Mouse (Mus musculus) mature B cell (primary cell): ENCODE measurements around the gene Rdh16.
"Not testable (repeated sequence)": the region's sequence is repeated elsewhere in the genome, so short reads cannot be mapped to it uniquely, and the experiment has no call there.

ENCODE experiments used
- in situ Hi-C: fragments of 300-500 bp; cut with MboI; formaldehyde crosslinking; loops from 2 replicates; pipeline ENCODE4 v1.14.3; 2019

Gene Rdh16

DNA sequence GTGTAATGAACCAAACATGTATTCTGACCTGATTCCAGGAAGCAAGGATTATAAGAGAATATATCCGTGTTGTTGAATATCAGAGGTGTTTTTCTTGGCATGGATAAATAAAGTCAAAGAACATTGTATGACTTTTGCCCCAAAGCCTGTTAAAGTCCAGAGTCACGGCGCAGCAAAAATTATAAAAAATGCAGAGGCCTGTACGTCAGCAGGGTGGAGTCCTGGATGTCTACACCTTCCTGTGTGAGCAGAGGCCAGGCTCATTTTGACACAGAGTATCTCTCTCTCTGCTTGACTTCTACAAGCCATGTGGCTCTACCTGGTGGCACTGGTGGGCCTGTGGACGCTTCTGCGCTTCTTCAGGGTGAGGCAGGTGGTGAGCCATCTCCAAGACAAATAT, at the start of gene Rdh16:
Rdh16 (plus strand) TSS at position 262 of the 400 bp plus-strand sequence.
- in situ Hi-C loops = no loop called here

DNA sequence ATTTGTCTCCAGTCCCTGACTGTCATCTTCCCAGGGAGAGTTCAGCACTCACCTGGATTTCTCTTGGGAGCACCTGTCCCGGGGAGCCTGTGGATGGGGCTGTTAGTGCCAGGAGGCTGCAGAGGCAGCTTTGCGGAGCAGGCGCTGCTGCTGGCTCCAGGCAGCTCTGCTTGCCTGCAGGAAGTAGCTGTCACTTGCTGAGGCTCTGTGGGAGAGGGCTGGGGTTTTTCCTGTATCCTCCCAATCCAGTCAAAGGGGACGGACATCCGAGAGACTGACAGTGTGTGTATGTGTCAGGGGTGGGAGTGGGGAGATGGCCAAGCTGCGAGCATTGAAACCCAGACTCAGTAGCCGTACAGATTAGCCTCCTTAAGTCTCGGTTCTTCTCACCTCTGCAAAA, 49.4 kb upstream of the Rdh16 start, which contains the start of gene Gpr182:
Gpr182 (minus strand) TSS at position 185 of the 400 bp plus-strand sequence.
- in situ Hi-C loops = no loop called here

DNA sequence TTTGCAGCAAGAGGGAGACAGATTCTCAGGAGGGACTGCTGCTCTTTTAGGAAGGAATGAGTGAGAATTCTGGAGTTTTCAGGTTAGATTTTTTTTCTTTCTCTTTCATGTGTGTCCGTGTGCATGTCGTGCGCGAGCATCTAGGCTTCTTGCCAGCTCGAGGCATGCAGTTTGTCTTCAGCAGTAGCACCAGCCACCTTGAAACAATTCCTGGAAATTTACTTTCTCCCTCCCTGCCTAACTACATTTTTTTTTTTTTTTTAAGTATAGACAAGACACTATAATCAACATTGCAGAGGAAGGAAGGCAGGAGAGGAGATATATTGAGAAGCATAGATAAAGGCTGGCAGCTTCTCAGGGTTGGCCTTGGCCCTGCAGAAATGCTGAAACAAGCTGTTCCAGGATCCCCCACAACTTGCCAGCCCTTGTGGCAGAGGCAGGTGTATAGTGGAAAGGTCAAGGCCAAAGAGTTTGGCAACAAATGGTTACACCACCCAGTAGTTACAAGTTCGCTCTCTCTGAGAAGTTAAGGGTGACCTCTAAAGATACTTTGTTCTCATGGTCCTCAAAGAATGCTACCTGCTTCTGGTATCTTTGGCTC, 46.3 kb upstream of the Rdh16 start:
- in situ Hi-C loops = no loop called here

DNA sequence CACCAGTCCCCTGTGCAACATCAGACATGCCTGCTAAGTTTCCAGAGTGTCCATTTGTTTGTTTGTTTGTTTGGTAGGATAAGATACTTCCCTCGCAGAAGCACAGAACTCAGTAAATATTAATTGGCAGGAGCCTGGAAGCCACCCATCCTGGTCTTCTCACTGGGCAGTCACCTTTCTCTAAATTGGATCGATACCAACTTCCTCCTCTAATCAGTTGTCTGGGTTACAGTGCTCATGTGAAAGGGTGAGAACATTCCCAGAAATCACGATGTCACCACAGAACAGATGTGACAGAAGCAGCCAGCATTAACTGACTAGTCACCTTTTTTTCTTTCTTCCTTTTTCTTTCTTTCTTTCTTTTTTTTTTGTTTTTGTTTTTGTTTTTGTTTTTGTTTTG, 45.7 kb upstream of the Rdh16 start:
- in situ Hi-C loops = no loop called here

DNA sequence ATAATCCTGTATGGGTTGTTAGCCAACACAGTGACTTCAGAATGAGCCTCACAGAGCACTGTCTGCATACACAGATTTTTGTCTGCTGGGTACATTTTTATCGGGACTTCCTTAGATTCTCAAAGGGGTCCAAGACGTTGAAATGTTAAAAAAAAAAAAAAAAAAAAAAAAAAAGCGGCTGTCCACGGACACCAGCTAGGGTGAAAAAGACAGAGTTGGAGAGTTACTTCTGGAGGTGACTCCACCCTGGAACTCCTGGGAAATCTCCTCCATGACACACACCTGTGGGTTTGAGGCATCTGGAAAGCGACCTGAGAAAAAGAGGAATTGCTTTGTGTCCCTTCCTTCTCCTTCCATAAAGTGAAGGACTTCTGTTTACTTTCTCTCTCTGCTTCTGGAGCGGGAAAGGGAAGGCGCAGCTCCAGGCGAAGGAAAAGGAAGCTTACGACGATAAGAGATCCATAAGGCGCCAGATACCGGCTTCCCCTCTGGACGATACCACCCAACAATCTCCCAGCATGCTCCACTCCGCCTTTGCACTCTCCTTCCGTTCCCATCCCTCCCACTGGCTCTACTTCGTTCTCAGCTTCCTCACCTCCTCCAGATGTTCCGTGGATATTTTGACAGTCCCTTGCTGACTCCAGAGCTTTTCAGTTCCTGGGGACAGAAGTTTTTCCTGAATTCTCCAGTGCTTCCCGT, 45.0 kb upstream of the Rdh16 start:
- in situ Hi-C loops = no loop called here

DNA sequence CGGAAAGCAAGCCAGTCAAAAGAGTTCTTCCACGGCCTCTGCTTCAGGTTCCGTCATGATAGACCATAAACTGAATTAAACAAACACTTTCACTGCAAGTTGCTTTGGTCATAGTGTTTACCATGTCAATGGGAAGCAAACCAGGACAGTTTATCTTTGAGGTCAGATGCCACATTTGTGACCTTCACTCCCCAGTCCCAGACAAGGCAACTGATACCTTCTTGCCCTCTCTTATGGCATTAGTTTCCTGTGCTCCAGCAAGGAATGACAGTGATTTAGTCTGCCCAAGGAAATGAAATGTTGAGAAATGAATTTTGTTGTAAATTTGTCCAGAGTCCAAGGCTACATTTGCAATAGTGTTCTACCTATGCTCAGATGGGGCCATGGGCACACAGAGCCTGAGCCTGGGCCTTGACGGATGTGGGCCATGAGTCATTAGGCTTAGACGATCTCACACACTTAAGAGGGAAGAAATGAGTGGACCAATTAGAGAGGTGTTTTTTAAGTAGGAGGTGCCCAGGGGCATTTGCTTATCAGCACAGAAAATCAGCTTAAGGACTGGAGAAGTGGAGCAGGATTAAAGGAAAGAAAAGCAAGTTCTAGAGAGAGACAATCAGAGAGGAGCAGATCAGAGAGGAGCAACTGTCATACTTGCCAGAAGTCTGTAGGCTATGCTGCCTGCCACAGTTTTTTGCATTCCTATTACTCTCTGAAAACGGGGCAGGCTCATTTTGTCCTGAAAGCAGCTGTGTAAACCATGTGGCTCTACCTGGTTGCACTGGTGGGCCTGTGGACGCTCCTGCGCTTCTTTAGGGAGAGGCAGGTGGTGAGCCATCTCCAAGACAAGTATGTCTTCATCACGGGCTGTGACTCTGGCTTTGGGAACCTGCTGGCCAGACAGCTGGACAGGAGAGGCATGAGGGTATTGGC, 41.5 kb upstream of the Rdh16 start, which contains the start of the genes Rdh1 and Rdh16f1:
Rdh1 (plus strand) TSS at position 541 of the 930 bp plus-strand sequence.
Rdh16f1 (plus strand) TSS at position 607 of the 930 bp plus-strand sequence.
- in situ Hi-C loops = no loop called here

DNA sequence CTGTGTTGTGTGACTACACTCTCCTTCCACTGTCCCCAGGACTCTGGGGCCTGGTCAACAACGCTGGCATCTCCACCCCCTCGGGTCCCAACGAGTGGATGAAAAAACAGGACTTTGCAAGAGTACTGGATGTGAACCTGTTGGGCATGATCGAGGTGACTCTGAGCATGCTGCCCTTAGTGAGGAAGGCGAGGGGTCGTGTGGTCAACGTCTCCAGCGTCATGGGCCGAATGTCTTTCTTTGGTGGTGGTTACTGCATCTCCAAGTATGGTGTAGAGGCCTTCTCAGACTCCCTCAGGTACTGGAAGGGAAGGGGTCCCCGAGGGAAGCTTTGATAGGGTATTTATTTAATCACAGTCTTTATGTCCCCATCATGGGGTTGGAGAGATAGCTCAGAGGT, 38.0 kb upstream of the Rdh16 start:
- in situ Hi-C loops = not testable (repeated sequence)

DNA sequence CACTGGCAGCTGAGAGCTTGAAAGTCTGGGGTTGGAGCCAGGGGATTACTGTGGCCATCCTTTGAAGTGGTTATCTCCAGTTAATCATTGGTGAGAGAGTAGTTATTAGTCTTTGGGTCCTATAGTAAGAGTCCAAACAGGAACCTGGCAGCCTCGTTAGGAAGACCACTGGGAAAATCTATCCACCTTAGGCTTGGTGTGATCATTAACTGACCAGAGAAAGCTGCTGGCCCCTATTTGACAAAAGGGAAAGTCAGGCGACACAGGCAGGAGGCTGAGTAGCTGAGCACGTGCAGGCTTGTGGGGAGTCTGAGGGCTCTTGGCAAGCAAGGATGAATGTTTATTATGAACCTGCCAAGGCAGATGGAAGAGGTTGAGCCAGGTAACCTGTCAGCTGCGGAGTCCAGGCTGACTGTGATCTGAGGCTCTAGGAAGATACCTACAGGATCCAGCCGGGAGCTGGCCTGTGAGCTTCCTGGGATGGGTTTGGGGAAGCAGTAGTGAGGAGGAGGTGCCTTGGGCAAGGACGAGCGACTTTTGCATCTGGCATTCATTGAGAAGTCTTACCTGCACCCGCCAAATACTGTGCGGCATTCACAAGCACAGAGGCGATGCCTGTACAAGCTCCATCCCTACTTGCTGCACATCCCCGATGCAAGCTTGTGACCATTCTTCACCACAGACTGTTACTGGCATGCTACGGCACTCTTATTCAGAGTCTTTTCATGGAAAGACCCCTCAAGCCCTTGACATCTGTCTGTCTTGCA, 36.9 kb upstream of the Rdh16 start:
- in situ Hi-C loops = no loop called here

DNA sequence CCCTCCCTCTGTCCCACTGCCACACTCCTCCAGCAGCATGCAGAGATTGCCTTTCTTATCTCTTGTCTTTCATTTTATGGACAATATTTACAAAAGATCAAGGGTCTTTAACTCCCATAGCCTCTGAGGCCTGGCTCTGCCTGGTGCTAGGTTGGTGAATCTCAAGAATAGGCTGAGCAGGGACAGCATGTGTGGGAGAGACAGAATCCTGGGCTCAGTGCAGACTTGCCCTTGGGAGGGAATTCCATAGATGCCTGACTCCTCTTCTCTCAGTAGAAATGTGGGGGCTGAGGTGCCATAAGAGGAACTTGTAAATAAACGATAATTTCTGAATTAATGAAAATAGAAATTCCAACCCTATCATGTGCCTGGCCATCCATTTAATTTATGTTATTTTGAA, 34.4 kb upstream of the Rdh16 start:
- in situ Hi-C loops = no loop called here

DNA sequence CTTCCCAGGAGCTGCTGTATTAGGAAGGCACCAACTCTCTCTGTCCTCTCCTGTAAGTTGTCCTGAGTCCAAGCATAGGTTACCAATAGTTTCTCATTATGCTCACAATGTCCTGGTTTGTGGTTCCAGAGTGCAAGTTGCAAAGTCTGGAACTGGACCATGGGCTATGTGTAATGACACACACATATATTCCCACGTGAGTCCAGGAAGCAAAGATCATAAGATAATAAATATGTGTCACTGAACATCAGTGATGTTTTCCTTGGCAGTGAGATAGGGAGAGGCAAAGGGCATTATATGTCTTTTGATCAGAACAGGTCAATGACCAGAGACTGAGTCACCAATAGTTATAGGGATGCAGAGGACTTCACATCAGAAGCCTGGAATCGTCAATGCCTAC, 24.9 kb upstream of the Rdh16 start, which contains the start of gene Rdh9:
Rdh9 (plus strand) TSS at position 376 of the 400 bp plus-strand sequence.
- in situ Hi-C loops = no loop called here

DNA sequence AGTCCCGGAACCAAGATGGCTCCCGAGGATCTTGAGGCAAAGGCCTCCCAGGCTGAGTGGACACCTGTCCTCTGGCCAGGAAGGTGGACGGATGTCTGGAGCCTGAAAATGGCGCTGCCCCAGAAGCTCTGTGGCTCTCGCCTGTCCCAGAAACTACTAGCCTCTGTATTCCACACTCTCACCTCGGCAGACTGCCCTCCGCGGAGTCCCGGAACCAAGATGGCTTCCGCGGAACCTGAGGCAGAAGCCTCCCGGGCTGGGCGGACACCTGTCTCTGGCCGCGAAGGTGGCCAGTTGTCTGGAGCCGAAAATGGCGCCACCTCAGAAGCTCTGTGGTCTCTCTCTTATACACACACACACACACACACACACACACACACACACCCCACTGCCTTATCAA, 18.6 kb upstream of the Rdh16 start:
- in situ Hi-C loops = not testable (repeated sequence)

DNA sequence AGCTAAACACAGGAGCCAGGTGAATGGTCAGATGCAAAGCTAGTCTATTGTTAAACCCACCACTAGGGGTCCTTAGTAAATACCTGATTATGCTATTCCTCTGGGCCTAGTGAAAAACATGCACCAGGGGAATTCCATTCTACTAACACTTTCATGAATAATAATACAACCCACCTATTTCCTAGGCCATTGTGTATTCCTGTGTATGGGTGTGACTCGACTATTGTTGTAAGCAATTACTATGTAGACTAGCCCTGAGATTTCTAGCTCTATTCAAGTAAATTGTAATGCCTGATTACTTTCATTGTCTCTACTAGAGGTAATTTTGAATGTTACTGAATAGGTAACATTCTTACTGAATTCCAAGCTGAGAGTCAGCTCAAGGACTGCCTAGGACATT, 15.5 kb upstream of the Rdh16 start:
- in situ Hi-C loops = not testable (repeated sequence)

DNA sequence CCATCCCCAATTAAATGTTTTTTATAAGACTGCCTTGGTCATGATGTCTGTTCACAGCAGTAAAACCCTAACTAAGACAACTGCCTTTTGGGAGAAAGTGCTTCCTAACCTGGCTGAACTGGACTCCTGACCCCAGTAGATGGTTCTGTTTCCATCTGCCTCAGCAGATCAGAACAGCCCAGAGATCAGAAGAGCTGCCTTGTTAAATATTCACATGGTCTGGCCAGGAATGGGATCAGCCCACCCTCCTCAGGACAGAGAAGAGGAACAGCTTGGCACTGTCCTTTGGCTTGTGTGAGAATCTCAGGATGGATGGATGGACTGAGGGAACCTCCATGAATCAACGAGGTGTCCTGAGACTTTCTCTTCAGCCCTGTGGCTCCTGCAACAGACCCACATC, 1.7 kb upstream of the Rdh16 start:
- in situ Hi-C loops = no loop called here

DNA sequence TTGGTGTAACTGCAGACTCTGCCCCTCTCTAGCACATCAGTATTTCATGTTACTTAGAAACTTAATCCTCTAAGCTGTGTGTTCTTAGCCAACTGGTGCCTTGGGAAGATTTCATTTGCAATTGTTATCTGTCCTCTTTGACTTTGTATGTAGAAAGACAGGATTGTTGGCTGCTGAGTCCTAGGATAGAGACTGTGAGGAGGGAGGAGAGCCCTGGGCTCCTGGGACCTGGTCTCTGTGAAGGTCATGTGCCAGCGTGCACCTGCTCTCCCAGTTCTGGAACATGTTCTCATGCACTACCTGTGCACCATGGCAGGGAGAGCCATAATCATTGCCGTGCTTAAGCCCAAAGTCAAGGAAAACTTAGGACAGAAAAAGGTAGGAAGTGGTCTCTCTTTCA, 660 bp downstream of the Rdh16 start:
- in situ Hi-C loops = no loop called here

DNA sequence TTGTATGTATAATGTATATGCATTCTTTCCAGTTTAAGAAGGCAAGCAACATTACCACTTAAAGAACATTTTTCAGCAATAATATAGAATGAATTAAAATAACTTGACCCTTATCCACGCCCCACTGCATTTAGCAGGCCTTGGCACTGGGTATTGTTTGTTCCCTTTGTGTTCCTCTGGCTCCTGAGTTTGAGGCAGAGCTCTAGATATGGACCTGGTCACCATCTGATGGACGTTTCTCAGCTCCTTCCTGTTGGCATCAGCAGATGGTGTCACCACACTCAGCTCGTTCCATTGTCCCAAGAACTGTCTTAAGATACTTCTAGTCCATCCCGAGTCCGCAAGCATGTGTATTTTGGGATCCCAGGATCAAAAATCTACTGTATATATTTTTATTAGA, 1.3 kb downstream of the Rdh16 start:
- in situ Hi-C loops = no loop called here

DNA sequence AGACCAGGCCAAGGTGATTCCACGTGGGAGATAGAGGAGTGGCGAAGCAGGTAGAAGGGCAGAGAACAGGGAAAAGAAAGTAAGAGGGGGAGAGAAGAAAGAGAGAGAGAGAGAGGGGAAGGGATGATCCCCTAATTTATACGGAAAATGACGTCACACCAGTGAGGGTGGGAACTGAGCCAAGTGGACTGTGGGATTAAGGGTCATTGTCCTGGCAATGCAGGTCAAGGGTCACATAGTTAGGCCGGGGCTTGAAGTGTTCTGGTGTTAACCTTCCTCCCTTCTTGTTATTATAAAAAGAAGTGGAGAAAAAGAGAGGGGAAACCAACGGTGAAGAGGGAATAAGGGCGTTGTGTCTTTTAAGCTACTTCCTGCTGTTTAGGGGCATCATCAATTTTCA, 3.5 kb downstream of the Rdh16 start:
- in situ Hi-C loops = no loop called here

DNA sequence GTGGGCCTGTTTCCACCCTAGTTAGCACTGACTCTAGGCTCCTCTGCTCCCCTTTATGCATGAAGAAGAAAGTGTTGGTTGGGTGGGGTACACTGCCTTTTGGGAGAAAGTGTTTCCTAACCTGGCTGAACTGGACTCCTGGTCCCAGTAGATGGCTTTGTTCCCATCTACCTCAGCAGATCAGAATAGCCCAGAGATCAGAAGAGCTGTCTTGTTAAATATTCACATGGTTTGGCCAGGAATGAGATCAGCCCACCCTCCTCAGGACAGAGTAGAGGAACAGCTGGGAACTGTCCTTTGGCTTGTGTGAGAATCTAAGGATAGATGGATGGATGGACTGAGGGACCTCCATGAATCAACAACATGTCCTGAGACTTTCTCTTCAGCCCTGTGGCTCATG, 14.9 kb downstream of the Rdh16 start:
- in situ Hi-C loops = no loop called here

DNA sequence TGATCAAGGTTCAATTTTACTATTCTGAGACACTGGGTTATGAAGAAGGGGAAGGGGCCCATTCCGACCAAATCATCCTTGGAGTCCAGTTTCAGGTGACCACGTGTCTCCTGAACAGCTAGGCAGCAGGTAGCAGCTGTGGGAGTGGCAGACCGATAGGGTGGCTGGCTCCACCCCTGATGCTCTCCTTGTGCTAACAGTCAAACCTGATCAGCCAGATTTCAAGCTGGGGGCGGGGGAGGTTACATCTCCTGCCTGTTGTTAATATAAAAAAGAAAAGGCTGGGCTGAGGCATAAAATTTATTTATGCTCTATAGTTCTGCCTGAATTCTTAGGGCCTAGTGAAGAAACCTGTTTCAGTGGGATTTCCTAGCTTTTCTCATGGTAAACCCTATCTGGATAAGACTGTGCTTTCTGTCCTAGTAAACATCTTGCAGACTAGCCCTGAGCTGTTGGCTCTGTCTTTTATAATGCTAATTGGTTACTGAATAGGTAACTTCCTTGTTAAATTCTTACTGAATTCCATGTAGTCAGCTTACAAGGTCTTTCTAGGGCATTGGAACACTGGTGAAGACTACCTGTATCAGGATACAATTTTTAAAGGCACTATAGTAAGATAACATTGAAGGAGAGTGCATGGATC, 16.4 kb downstream of the Rdh16 start:
- in situ Hi-C loops = not testable (repeated sequence)

DNA sequence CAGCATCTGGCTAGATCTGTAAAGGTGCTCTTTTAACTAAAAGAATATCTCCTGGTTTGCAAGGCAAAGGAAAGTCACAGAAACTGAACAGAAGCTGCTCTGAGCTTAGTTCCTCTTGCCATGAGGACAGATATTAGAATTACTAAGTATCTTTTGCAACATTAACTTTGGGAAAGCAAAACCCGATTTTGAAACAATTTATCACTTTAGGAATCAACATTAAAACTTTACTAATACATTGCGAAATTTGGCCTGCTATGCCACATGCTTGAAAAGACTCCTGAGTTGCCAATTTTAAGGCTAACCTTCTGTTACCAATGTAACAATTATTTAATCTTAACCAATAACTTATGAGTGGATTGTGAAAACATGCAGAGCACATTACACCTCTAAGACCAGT, 20.9 kb downstream of the Rdh16 start:
- in situ Hi-C loops = not testable (repeated sequence)

DNA sequence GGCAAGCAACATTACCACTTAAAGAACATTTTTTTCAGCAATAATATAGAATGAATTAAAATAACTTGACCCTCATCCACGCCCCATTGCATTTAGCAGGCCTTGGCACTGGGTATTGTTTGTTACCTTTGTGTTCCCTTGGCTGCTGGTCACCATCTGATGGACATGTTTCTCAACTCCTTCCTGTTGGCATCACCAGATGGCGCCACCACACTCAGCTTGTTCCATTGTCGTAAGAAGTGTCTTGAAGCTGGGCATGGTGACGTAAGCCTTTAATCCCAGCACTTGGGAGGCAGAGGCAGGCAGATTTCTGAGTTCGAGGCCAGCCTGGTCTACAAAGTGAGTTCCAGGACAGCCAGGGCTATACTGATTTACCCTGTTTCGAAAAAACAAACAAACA, 24.4 kb downstream of the Rdh16 start:
- in situ Hi-C loops = no loop called here

DNA sequence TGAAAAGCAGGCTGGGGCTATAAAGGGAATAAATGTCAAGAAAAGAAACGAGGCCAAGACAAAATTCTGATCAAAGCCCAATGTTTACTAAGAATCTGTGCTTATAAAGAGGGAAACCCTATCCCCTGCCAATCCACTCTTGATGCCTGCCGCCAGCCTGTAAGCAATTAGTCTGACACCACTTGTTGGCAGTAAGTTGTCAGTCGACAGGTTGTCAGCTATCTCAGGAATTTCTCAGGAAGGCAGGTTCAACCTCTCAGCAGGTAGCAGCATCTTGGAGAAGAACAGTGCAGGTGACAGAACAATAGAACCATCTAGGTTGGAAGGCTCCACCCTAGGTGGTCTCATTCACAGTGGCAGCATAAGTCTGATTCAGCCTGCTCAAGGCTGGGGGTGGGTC, 28.2 kb downstream of the Rdh16 start:
- in situ Hi-C loops = no loop called here
